Mouse (Mus musculus): ENCODE measurements around the gene Olfr267.

The Olfr267 gene

DNA sequence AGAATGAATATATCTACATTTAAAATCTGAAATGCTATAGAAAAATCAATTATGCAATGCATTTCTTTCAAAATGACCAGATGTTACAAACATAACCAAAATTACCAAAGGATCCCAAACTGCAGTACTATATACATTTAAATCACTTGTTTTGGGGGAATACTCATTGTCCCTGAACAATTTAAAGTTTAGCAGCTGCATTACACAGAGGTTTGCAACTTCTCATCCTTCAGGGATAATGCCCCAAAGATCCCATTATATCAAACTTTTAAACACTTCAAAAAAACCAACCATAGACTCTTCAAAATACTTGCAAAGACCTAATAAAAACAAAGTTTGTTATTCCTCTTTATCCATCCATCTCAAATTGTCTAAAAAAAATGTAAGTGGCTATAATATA, at the start of gene Olfr267:
Gene Olfr267 (minus strand): TSS at position 101 of the 400 bp plus-strand sequence.
- no peak for DNase-seq (ENCODE audit: low read depth, low spot score)

DNA sequence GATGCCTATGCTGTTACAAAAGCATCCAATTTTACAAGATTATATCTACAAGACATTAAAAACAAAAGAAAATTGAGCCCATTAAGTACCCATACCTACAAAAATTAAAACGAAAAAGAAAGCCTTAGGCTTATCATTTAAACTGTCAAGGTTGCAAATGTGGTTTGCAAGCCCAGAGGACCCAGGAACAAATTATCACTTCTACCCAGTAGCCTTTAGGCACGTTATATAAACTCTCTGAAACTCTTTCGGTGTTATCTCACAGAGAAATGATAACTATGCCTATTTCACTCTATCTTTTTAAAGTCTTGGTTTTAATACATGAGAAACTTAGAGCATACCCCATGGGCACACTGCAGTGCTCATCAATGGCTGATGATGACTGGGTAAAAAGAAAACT, 45.4 kb upstream of the Olfr267 start:
- no peak for DNase-seq (ENCODE audit: low read depth, low spot score)

DNA sequence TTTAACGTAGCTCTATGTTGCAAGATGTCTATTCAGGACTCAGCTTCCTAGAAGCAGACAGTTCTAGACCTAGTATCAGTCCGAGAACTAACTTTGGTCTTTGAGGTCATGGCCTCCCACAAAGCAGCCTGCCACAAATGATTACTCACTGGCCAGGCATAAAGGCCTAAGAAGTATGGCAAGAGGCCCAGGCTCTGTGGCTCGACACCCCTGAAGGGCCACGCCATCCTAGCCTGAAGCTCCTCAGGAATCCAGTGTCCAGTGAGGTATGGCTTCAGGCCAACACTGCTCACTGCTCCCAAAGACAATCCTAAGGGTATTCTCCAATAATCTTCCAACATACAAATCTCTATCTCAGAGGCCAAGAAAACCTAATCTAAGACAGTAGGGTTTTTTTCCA, 38.4 kb upstream of the Olfr267 start:
- no peak for DNase-seq (ENCODE audit: low read depth, low spot score)

DNA sequence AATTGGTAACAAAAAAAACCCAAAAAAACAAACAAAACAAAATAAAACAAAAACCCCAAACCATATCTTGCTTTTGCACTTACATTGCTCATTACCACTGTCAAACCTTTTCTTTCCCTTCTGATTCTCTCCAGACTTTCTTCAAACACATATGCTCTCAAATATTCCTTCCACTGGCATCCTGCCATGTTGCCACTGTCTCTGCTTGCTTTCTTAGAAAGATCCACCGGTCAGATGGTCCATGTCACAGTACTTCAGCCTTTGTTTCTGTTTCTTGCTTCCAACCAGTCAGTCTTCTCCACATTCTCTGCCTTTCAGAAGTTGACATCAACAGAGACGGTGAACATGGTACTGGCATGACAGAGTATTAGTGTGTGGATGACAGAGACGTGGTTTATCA, 857 bp downstream of the Olfr267 start:
- DNase-seq (ENCODE audit: low read depth, low spot score), result no peak

DNA sequence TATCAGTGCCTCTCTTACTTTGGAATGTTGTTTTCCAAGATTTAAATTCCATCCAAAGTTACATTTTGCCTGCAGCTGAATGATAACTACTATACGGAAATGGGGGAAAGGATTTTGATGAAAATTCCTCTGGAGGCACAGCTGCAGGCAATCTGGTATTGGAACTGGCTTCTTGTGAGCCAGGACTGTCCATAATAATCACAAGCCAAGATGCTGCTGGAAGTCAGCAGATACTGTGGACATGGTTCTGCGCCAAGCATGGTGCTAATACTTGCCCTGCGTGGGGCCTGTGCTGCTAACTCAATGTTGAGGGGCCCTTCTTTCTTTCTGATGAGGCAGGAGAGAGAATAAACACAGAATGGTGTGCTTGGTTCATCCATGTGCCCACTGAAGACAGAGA, 24.1 kb downstream of the Olfr267 start:
- DNase-seq (ENCODE audit: low read depth, low spot score), result no peak

DNA sequence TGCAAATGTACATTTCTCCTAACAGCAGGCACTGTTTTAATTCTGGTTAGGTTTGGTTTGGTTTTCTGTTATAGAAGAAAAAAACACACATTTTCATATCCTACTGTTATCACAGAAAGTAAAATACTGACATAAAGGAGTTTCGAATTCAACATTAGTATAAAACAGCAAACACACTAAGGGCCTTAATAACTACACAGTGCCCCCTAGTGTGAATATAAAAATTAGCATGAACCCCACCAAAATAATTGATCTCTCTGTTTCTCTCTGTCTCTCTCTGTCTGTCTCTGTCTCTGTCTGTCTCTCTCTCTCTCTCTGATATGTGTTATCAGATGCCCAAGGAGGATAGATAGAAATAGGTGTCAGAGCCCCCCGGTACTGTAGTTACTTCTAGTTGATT, 38.0 kb downstream of the Olfr267 start:
- DNase-seq (ENCODE audit: low read depth, low spot score), result no peak

DNA sequence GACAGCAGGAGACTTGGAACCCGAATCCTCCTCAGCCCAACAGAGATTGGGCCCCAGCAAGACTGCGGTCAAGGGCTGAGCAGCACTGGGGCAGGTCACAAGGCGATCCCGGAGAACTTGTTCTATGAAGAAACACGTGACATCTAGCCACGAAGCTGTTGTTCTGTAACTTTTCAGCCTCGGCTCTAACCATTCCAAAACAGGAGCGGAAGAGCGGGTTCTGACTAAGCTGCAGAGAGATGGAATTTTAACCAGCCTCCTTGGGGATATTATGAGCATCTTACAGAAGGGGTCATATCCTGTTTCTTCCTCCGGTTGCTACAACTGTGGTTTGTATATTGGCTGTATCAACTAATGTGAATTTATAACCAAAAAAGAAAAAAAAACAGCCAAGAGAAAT, 38.4 kb downstream of the Olfr267 start:
- no peak for DNase-seq (ENCODE audit: low read depth, low spot score)

DNA sequence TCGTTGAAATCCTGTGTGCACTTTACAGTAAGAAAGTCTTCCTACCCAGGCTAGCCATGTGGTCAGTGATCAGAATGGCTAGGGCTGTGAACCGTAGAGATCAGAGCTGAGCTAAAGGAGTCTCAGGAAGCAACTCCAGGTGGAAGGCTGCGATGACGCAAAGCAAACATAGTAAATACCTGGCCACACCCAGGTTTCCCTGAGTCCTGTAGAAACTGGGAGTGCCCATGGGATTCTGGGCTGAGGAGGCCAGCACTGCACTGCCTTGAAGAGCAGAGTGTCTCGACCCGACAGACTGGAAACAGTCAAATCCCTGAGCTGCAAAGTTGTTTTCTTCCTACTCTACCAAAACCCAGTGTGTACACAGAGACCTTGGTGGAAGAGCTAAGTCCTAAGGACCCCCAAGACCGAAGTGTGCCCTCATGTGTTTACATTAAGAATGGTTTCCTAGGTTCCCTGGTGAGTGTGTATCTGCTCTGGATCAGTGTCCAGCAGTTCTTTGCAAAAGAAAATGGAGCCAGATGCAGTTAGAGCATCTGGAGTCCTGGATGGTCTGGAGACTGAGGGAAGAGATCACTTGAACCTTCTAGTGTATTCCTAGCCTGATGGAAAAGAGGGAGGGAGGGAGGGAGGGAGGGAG, 41.8 kb downstream of the Olfr267 start:
- peak; percentile 16 for DNase-seq (ENCODE audit: low read depth, low spot score)

DNA sequence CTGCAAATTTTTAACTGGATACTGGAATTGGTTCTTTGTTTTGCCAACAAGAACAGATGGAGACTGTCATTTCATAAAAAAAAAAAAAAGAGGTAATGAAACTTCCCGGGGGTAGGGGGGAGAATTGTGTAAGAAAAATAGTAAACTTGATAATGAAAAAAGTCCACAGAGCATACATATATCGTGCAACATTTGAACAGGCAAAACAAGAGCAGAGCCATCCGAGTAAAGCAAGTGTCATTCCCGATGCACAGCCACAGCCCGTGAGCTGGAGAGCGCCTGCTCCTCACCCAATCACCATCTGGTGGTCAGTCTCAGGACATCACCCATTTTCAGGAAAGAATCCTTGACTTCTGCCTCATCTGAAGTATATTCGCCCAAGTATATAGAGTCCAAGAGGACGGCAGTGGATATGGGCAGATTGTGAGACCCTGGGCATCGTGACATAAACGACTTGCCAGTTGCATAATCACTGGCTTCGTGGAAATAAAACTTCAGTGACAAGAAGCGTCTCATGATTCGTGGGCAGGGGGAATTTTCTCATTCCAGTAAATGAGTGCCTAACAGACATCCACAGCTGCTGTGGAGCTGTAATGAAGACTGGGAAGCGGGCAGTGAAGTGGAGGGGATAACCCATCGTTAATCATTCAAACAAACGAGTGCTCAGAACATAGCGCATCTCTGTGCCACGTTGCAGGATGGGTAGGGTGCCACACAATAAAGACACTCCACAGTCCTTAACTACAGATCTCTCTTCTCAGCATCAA, 50.5 kb downstream of the Olfr267 start:
- DNase-seq (ENCODE audit: low read depth, low spot score), result no peak

Data from ES-CJ7 (cell line).